Mouse (Mus musculus): ENCODE measurements around the gene Inpp5d.

Inpp5d gene

DNA sequence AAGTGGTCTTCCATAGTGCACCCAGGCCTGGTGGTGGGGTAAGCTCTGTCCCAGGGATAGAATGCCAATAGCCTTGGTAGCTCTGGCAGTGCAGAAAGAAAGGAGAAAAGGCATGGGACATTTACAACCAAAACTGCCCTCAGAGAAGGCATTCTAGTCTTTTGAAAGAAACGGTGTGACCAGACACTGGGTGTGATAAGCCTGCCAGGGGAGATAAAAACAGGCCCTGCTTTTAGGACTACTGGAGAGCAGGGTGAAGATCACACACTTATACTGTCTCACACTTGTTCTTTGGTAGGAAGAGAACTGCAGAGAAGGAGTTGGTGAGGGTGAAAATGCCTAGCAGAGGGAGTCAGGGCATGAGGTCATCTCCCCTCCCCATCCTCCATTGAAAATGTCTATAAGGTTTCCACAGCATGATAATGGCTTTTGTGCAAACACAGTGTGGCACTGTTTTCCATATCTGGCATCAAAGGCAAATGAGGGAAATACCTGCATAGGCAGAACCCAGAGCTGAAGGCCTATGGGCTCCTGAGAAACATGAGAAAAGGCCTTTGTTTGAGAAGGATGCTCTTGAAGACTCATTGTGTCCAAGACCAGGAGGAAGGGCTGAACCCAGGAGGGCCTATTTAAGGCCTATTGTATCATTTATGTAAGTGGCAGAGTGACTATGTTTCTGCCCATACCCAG is 4.0 kb downstream of the Inpp5d start:
- in situ Hi-C loops (cut with MboI, MseI) = no loop called here

DNA sequence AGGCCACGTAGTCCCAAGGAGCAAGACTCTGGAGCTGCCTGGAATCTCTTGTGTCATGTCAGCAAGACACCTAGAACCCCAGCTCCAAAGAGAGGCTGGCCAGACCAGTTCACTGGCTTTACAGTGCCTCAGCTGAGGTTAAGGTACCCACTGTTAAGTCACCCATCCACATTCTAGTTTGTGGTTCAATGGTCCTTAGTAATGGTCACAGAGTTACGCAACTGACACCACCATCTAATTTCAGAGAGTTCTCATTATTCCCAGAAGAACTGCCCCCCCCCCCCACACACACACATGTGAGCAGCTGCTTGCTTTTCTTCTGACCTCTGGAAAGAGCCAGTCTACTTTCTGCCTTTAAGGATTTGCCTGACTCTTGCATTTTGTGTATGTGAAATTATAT is 4.7 kb downstream of the Inpp5d start:
- in situ Hi-C loops (cut with MboI, MseI) = no loop called here

DNA sequence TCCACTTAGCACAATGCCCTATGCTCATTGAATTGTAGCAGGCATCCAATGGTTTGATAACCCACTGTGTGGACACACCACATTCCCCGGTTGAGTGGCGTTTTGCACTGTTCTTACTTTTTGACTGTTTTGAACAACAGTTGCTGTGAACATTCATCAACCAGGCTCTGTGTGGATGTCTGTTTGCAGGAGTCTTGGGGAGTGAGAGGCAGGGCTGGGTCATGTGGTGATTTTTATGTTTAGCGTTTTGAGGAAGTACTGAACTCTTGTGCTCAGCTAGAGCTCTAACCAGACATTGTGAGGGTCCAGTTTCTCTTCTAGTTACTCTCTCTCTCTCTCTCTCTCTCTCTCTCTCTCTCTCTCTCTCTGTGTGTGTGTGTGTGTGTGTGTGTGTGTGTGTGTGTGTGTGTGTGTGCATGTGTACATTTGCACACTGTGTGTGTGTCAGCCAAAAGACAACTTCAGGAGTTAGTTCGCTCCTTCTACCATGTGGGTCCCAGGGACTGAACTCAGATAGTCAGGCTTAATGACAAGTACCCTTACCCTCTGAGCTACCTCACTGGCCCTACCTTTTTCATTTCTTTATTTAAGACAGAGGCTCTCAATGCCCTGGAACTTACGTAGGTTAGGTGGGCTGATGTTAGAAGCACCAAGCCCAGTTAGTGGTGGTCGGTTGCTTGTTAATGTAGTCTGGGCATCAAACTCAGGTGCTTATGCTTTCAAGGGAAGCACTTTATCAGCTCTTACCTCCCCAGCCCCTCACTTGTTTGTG is 5.3 kb downstream of the Inpp5d start:
- in situ Hi-C loops (cut with MboI, MseI) = no loop called here

DNA sequence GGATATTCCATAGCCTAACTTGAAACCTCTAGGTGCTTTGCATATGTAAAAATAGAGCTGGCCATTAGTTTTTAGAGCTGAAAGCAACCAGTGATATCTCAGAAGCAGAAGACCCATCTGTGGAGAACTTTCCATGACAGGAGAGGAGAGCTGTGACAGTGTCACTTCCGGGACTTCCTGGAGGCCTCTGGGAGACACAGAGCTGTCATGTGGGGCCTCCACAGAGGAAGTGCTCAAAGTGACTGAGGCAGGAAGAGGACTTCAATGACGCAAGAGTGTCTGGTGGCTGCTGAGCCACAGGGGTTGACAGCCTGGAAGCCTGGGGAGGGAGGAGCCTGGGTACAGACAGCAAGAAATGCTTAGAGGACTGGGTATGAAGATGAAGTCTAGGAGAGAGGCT is 6.2 kb downstream of the Inpp5d start:
- in situ Hi-C loops (cut with MboI, MseI) = no loop called here

DNA sequence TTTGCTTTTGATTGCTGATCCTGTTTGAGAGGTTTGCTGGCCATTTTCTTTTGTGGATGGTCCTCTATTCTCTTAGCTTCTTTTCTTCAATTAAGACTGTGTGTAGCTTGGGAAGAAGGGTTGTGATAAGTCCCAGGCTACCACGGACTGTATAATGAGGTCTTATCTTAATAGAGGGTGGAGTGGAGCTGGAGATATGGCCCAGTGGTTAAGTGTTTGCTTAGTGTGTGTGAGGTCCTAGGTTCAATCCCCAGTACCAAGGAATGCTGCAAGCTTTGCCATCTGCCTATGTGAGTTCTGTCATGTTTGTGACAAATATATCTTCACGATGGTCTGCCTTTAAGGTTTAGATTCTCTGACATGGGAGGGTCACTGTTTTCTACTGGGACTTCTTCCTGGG is 8.0 kb downstream of the Inpp5d start:
- in situ Hi-C loops (cut with MboI, MseI) = no loop called here

DNA sequence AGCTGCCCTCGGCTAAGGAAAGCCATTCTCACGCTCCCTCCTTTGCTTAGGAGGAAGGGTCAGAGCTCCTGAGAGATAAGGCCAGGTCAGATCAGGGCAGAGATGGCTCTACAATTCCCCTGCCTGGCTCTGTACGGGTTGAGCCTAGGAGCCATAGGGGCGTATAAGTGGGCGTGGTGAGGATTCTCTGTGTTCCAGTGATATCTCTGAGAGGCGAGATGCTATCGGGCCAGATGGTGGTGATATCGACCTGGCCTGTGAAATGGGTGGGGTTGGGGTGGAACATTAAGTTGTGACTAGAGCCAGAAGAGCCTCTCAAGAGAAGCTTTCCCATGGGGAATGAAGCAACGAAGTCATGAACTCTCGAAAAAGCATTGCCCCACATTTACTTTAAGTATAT is 11.5 kb downstream of the Inpp5d start:
- in situ Hi-C loops (cut with MboI, MseI) = no loop called here

DNA sequence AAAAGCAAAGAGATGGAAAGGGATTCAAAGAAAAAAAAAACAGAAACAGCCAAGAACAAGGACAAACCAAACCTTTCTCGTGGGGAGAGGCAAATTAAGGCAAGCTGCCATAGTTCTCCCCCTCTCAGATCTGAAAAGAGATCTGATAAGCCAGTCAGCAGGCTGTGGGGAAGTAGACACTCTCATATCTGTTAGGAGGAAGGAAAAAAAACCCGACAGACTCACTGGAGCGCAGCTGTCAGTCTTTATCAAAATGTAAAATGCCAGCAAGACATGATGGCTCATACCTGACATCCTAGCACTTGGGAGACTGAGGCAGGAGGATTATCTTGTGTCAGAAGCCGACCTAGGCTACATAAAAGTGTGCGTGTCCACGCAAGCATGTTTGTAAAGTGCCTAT is 12.1 kb downstream of the Inpp5d start:
- in situ Hi-C loops (cut with MboI, MseI) = no loop called here

DNA sequence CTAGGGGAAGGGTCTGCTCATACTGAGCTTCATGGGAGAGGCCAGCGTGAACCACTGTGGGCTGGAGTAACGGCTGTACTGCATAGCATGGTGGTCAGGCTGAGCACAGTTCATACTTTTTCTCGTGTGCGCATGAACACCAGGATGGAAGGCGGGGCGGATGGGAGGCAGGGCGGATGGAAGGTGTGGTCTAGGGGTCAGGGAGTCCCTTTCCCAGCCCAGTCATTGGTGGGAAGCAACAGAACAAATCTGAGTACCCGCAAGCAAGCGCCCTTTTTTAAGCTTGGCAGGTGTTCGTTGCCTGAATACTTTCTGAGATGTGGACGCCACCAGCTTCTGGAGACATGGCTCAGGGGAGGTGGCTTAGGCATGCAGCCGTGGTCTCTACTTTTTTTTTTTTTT is 16.6 kb downstream of the Inpp5d start:
- in situ Hi-C loops (cut with MboI, MseI) = no loop called here

DNA sequence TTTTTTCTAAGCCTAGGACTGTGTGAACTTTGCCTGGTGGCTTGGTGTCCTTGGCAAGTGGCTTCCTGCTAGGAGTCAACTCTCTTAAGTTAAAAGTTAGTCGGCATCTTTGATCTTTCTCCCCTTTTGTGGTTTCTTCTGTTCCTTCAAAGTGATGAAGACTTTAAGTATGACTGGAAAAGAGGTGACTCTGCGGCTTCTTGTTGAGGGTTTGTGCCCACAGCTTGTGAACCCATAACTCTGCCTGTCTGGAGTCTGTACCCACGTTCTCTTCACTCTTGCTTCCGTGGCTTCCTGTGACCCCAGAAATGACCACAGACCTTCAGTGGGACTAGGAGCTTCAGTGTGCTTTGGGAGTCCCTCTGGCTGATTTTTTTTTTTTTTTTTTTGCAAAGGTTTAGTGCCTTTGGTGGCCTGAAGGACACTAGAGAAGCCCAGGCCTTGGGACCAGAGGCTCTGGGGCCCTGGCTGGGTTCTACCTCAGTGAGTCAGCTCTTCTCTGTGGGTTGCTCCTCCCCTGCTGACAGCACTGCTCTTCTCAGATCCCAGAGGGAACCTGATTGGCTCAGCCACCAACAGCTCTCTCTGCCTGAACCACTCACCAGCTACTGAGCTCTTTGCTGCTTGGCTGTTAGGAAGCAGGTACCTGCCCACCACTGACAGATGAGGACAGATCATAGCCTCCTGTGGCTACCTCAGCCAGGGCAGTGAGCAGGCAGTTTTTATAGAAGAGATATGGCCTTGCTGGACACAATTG is 17.2 kb downstream of the Inpp5d start:
- in situ Hi-C loops (cut with MboI, MseI) = no loop called here

DNA sequence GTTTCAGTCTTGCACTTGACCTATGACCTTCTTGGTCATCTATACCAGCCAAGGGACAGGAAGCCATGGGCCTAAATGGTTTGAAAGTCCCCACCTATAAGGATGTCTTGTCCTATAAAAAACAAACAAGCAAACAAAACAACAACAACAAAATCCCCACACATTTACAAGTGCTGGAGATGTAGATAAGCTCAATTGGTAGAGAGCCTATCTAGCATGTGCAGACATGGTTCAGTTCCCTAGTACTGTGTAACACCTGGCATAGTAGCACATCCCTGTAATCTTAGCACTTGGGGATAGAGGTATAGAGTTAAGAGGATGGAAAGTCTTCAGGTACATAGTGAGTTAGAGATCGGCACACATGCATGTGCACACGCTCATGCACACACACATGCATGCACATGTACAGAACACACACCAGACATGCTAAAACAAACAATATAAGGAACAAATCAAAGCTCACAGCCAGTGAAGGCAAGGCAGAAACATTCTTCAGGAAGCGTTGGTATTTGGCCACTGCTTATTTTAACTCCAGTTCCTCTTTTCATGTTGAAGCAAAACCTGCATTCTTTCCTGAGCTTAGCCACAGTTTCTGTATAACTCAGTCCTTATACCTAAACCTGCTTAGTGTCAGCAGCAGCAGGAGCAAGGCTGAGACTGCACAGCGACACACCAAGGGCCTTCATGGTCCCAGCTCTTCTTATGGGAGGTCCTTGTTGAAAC is 17.9 kb downstream of the Inpp5d start:
- in situ Hi-C loops (cut with MboI, MseI) = no loop called here

DNA sequence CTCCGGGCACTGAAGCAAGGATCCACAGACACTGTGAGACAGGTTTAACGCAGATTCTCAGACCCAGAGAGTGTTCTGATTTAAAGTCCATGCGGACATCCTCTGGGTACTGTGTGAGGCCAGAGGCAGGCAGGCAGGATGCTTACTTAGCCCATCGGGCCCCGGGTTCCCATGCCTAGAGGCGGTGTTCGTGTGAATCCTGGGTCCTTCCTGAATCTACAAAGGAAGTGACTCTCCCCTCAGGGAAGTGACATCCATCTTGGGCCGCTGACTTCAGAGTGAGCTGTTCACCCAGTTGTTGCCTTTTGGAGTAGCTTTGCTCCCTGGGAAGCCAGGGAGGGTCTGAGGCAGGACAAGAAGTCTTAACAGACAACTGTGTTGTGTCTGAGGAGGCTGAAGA is 19.6 kb downstream of the Inpp5d start:
- in situ Hi-C loops (cut with MboI, MseI) = no loop called here

DNA sequence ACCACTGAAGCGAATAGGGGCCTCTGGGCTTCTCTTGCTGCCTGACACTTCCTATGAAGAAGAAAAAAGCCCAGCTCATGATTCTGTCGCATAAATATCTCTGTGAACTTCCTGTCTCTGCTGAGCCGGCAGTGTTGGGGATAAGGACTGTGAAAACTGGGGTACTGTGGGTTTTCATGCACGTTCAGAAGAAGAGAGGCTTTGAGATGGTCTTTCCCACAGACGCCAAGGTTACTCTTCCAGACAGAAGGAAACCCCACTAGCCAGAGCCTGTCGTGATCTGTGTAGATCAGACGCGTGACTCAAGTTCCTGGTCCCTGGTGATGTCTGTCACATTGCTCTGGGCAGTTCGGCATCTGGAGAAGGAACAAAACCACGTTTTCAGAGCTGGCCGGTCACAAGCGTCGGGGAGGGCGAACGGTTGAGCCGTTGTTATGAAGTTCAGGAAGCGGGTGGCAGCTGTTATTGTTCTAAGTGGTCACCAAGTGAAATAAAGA is 20.1 kb downstream of the Inpp5d start:
- in situ Hi-C loops (cut with MboI, MseI) = no loop called here

DNA sequence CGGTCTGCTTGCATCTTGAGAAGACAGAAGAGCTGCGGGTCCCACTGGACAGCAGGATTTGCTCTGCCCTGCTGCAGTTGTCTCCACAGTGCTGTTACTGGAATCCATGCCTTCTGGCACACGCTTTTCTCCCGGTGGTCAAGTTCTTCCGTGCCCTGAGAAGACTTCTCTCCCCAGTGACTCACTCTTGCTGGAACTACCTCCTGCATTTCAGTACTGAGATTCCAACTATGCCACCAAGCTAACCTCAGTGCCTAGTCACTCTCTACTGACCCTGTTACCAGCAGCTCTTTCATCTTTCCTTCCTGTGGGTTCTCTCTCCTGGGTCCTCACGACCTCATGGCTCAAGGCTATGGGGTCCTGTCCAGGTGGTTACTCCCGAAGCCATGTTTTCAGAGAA is 22.9 kb downstream of the Inpp5d start:
- in situ Hi-C loops (cut with MboI, MseI) = no loop called here

DNA sequence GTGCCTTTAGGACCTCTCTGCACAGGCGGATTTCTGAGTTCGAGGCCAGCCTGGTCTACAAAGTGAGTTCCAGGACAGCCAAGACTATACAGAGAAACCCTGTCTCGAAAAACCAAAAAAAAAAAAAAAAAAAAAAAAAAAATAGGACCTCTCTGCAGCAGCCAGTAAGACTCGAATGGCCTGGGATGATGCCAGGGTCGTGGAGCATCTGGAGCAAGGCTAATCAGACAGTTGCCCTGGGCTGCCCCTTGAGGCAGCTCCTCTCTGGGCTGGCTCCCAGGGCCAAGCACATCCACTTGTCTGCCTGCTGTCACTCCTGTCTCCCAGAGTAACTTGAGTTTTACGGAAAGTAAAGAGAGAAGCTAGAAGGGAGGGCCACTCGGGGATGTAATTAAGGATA is 24.9 kb downstream of the Inpp5d start:
- in situ Hi-C loops (cut with MboI, MseI) = no loop called here

DNA sequence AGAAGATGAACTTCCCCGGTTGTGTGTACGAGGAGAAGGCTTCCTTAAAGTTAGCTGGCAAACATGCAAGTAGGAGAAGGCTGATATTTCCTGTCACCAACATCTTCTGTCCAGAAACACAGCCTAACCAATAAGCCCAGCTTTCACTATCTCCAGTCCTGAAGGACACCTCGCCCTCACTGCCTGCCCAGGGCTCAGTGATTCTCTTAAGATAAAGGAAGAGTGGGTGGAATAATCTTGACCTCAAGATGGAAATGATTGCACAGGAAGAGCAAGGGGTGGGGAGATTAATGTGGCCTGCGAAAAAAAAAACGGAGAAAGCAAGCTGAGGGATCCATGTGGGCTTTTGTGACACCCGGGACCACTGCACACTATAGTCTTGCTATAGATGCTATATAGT is 25.6 kb downstream of the Inpp5d start:
- in situ Hi-C loops (cut with MboI, MseI) = no loop called here

DNA sequence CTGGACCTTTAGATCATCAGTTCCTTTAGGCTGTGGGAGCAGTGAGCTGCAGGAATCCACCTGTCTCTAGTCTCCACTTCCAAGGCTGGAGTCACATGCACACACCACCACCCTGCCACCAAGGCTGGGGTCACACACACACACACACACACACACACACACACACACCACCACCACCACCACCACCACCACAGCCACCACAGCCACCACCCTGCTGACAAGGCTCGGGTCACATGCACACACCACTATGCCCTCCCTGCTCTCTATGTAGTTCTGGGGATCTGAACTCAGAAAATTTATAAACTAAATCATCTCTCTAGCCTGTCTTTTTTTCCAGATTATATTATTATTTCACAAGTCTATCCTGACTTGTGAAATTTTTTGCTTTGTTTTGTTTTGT is 27.7 kb downstream of the Inpp5d start:
- in situ Hi-C loops (cut with MboI, MseI) = no loop called here

DNA sequence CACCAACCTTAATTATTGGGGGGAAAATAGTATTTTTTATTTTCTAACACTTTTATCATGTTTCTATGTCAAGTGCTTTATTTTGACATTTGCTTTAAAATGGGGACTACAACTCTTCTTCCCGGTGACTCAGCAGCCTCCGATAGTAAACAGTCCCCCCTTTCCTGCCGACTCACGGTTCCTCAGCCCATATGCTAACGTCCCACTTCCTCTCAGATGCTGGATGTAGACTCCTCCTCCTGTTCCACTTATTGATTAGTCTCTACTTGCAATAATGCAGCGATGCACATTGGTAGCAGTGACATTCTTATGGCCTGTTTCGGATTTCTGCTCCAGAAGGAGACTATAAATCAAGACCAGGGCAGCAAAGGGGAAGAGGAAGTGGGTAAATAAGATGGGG is 28.5 kb downstream of the Inpp5d start:
- in situ Hi-C loops (cut with MboI, MseI) = no loop called here

DNA sequence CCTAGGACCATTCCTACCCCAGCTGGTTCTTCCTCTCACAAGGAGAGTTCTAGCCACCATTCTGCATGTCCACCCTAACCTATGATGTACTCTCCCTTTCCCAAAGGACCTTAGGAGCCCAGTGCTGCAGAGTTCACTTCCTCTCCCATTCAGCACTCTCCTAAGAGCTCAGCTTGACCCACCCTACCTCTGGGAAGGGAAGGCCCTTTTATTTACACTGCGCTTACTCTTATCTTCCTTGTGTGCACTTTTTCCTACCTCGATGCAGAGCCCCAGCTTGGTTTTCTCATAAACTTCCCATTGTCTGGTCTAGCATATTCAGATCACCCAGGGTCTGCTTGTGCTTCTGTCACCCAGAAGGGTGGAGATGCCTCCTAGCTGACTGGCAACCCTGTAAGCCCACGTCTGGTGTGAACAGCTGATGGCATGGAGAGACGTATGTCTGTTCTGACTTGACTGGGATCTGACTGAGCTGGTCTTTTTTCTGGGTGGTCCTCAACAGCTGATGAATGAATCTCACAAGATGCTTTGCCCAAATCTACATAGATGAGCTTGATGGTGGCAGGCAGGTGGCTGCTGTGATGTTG is 29.2 kb downstream of the Inpp5d start:
- in situ Hi-C loops (cut with MboI, MseI) = no loop called here

DNA sequence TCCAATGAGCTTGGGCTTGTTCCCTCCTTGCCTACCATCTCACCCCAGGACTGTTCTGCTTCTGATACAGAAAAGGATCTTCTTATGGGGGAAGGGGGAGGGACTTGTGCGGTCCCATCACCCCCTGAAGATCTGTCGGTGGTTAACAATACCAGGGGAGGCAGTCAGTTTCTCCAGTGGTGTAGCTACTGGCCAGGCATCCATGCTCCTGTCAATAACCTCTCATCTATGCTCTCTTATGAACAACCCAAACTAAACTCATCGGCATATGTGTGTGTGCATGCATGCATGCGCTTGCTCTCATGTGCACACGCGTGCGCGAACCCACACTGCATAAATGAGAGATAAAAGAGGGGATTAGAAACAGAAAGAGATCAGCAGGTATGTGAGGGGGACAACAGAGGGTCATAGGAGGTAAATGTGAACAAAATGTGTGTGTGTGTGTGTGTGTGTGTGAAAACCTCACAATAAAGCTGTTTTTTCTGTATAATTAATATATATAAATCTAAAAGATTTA is 29.9 kb downstream of the Inpp5d start:
- in situ Hi-C loops (cut with MboI, MseI) = no loop called here

DNA sequence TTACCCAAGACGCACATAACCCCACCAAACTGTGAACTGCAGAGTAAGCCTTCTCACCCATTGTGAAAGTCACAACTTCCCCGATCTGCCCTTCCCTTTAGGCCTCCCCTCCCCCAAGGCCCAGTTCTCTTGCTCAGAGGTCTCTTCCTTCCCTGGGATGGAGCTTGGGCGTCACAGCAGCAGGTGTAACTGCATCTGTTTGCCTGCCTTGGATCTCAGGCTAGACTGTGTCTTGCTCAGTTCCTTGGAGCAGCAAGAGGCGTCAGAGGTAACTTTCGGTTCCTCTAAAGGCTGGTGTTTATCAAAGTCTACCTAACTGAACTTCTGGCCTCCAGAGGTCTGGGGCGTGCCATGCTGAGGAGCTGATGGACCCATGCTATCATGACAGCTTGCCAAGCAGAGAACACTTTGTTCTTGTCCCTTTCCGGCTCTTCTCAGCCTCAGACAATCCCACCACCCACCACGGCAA is 30.5 kb downstream of the Inpp5d start:
- in situ Hi-C loops (cut with MboI, MseI) = no loop called here

DNA sequence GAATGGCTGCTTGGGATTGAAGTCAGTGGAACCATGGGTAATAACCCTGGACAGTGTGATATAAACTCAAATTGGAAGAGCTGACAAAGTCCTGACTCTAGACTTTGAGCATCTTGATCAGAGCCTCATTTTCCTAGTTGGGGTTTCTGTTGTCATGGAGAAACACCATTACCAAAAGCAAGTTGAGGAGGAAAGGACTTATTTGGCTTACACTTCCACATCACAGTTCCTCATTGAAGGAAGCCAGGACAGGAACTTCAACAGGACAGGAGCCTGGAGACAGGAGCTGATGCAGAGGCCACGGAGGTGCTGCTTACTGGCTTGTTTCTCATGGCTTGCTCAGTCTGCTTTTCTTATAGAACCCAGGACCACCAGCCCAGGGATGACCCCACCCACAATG is 31.3 kb downstream of the Inpp5d start:
- in situ Hi-C loops (cut with MboI, MseI) = no loop called here
